ENCODE assay signal across 22 mouse cellular contexts in genomic region chr11:47093296-47093912, GRCm38 (mm10).
A peak's percentile ranks its signal among the peaks of the same experiment; 100 is the strongest.
DNase-seq lines count a peak whose midpoint lies in the region; ATAC-seq and TF ChIP-seq lines count a peak whose summit lies in the region.
"Had no signal": no experiment of that assay in that cellular context is flagged by ENCODE, and none has a peak within 500 bp of the region (broad histone marks: within the 10 kb centered on the region; RNA-seq: fewer than 3 reads in every experiment).

No protein-coding gene starts in this region.

- no peak for TF ChIP-seq POLR2A in limb, embryonic 14.5 days (IDR thresholded peaks at IDR 0.05; ENCODE audit: borderline replicate concordance, extremely low read depth, insufficient read depth, insufficient read length)

- no peaks in the 10 kb centered on the region for H3K4me1 ChIP-seq in limb, embryonic 14.5 days (ENCODE audit: control insufficient read depth, insufficient read depth, low read length)
- no peaks in the 10 kb centered on the region for H3K4me1 ChIP-seq in limb, embryonic 10.5 days
- no peaks in the 10 kb centered on the region for H3K4me1 ChIP-seq in forebrain, embryonic 15.5 days
- H3K4me1 ChIP-seq: heart, embryonic 10.5 days; hindbrain, embryonic 12.5 days; limb, embryonic 13.5 days; liver, embryonic 15.5 days; midbrain, embryonic 12.5 days; neural tube, embryonic 12.5 days had no signal

- 60% methylated on average over 5 of the region's 5 CpGs for WGBS in limb, embryonic 14.5 days
- WGBS in limb, embryonic 10.5 days: 82% methylated on average over 5 of the region's 5 CpGs
- 82% methylated on average over 5 of the region's 5 CpGs for WGBS in forebrain, embryonic 15.5 days

- no peak overlapping the region for H3K27ac ChIP-seq in limb, embryonic 14.5 days (replicated peaks; ENCODE audit: low read depth, low read length)
- H3K27ac ChIP-seq in limb, embryonic 10.5 days: no peak overlapping the region
- H3K27ac ChIP-seq in forebrain, embryonic 15.5 days (replicated peaks): no peak overlapping the region
- H3K27ac ChIP-seq: heart, embryonic 10.5 days; hindbrain, embryonic 12.5 days; limb, embryonic 13.5 days; liver, embryonic 15.5 days; midbrain, embryonic 12.5 days; neural tube, embryonic 12.5 days had no signal

- peak; percentile 41; the same call in 1 of the 2 replicates for ATAC-seq in limb, embryonic 14.5 days (ENCODE audit: low FRiP score, low read depth)
- no peak for ATAC-seq in forebrain, embryonic 15.5 days (replicated peaks)
- ATAC-seq: forebrain, embryonic 14.5 days had no signal

- H3K36me3 ChIP-seq in limb, embryonic 14.5 days (ENCODE audit: control insufficient read depth, insufficient read depth, low read length): no peaks in the 10 kb centered on the region
- H3K36me3 ChIP-seq in limb, embryonic 10.5 days: no peaks in the 10 kb centered on the region
- H3K36me3 ChIP-seq in forebrain, embryonic 15.5 days: no peaks in the 10 kb centered on the region
- H3K36me3 ChIP-seq: heart, embryonic 10.5 days; hindbrain, embryonic 12.5 days; limb, embryonic 13.5 days; liver, embryonic 15.5 days; midbrain, embryonic 12.5 days; neural tube, embryonic 12.5 days had no signal

- no peaks in the 10 kb centered on the region for H3K9me3 ChIP-seq in limb, embryonic 14.5 days (ENCODE audit: control insufficient read depth, low read length)
- H3K9me3 ChIP-seq in limb, embryonic 10.5 days (replicated peaks): no peaks in the 10 kb centered on the region
- no peaks in the 10 kb centered on the region for H3K9me3 ChIP-seq in forebrain, embryonic 15.5 days
- H3K9me3 ChIP-seq: heart, embryonic 10.5 days; hindbrain, embryonic 12.5 days; limb, embryonic 13.5 days; liver, embryonic 15.5 days; midbrain, embryonic 12.5 days; neural tube, embryonic 12.5 days had no signal

- peak; percentile 32 for DNase-seq in limb, embryonic 14.5 days (ENCODE audit: low spot score)
- DNase-seq in limb, embryonic 10.5 days (ENCODE audit: low spot score): no peak
- DNase-seq in kidney, adult 9 months: peak; percentile 58
- DNase-seq in kidney, postnatal 25 days: peak; percentile 14 to 35
- peak; percentile 20 for DNase-seq in yolk sac, embryonic 10.5 days (ENCODE audit: low spot score)
- DNase-seq in adrenal gland, postnatal 14 days: no peak
- no peak for DNase-seq in B cell, adult 2 months
- DNase-seq: cerebellum, adult 9-10 months; gastrocnemius, postnatal 36 days; heart, postnatal 14 days; thymus, adult 18-20 months; thymus, postnatal 4 days had no signal

- no peaks in the 10 kb centered on the region for H3K27me3 ChIP-seq in limb, embryonic 14.5 days (ENCODE audit: control insufficient read depth, insufficient read depth, low read length)
- no peaks in the 10 kb centered on the region for H3K27me3 ChIP-seq in limb, embryonic 10.5 days (ENCODE audit: low read depth, poor library complexity, severe bottlenecking)
- H3K27me3 ChIP-seq in forebrain, embryonic 15.5 days: no peaks in the 10 kb centered on the region
- H3K27me3 ChIP-seq: CH12.LX; hindbrain, embryonic 12.5 days; limb, embryonic 13.5 days; liver, embryonic 15.5 days; midbrain, embryonic 12.5 days; neural tube, embryonic 12.5 days had no signal

- H3K4me3 ChIP-seq in limb, embryonic 14.5 days (replicated peaks; ENCODE audit: low read length): no peak overlapping the region
- no peak overlapping the region for H3K4me3 ChIP-seq in limb, embryonic 10.5 days
- H3K4me3 ChIP-seq in forebrain, embryonic 15.5 days: no peak overlapping the region
- H3K4me3 ChIP-seq: erythroblast, embryonic 14.5 days; heart, embryonic 10.5 days; hindbrain, embryonic 12.5 days; limb, embryonic 13.5 days; liver, embryonic 15.5 days; midbrain, embryonic 12.5 days; neural tube, embryonic 12.5 days had no signal

- H3K4me2 ChIP-seq in limb, embryonic 14.5 days (replicated peaks; ENCODE audit: low read depth, low read length, severe bottlenecking): no peak overlapping the region
- no peak overlapping the region for H3K4me2 ChIP-seq in forebrain, embryonic 15.5 days (replicated peaks)
- H3K4me2 ChIP-seq: hindbrain, embryonic 12.5 days; limb, embryonic 13.5 days; liver, embryonic 15.5 days; midbrain, embryonic 12.5 days; neural tube, embryonic 12.5 days had no signal

- H3K9ac ChIP-seq in limb, embryonic 14.5 days (ENCODE audit: low read depth, low read length, severe bottlenecking): no peak overlapping the region
- H3K9ac ChIP-seq in forebrain, embryonic 15.5 days (replicated peaks): no peak overlapping the region
- H3K9ac ChIP-seq: hindbrain, embryonic 12.5 days; limb, embryonic 13.5 days; liver, embryonic 15.5 days; midbrain, embryonic 12.5 days; neural tube, embryonic 12.5 days had no signal

Comparison
In these comparisons a context has a peak if more than half of its experiments do, and no peak if none do; other contexts are left out.
1. DNase-seq: peak in limb, embryonic 14.5 days (single experiment), kidney, adult 9 months (single experiment), kidney, postnatal 25 days (2 of 2) and yolk sac, embryonic 10.5 days (single experiment); none in limb, embryonic 10.5 days (single experiment), adrenal gland, postnatal 14 days (single experiment) and B cell, adult 2 months (0 of 2).